Mouse (Mus musculus) liver, embryonic 12.5 days (tissue): ENCODE data around the gene Fbln1. TPM values are rescaled to one million over a fixed set of nuclear protein-coding genes. Genes with fewer than 3 reads are reported as not detected.
A peak's percentile ranks its signal among the peaks of the same experiment; 100 is the strongest.

Experiments
- ATAC-seq: fragments of 200-750 bp; cut with Nextera tagmentation; 2 replicates; pipeline ENCODE4 v1.8.0; 2017; ENCODE audit warnings: moderate number of reproducible peaks, mild to moderate bottlenecking, moderate library complexity
- H3K27ac ChIP-seq: fragments of 300-500 bp; sonication (generic); 2 replicates; pipeline ENCODE4 v1.5.1; 2016; ENCODE audit warnings: mild to moderate bottlenecking
- H3K27me3 ChIP-seq: fragments of 300-500 bp; sonication (generic); replicated peaks from 2 replicates; pipeline ENCODE4 v1.6.1; 2016; ENCODE audit warnings: mild to moderate bottlenecking, moderate library complexity
- H3K36me3 ChIP-seq: fragments of 300-500 bp; sonication (generic); 2 replicates; pipeline ENCODE4 v1.6.1; 2016; ENCODE audit warnings: mild to moderate bottlenecking, moderate library complexity
- H3K4me1 ChIP-seq: fragments of 300-500 bp; sonication (generic); 2 replicates; pipeline ENCODE4 v1.6.1; 2016
- H3K4me2 ChIP-seq: fragments of 300-500 bp; sonication (generic); 2 replicates; pipeline ENCODE4 v1.6.1; 2016; ENCODE audit warnings: mild to moderate bottlenecking, moderate library complexity
- H3K4me3 ChIP-seq: fragments of 300-500 bp; sonication (generic); 2 replicates; pipeline ENCODE4 v1.5.1; 2016; ENCODE audit warnings: mild to moderate bottlenecking, moderate library complexity
- H3K9ac ChIP-seq: fragments of 300-500 bp; sonication (generic); 2 replicates; pipeline ENCODE4 v1.6.1; 2016; ENCODE audit warnings: mild to moderate bottlenecking, moderate library complexity
- H3K9me3 ChIP-seq: fragments of 300-500 bp; sonication (generic); replicated peaks from 2 replicates; pipeline ENCODE4 v1.6.1; 2016; ENCODE audit warnings: mild to moderate bottlenecking, moderate library complexity
- WGBS: fragments of 180-500 bp; shearing (Covaris S2); methylation state at CpG from one replicate; pipeline ENCODE4 v1.1.7; 2016; ENCODE audit not compliant: insufficient replicate concordance; 5-methylcytosine and 5-hydroxymethylcytosine counted together
- polyA plus RNA-seq: library from polyadenylated mRNA; unstranded; fragments of >200 nt; fragmentation: Nextera tagmentation; extraction: Ambion mirVana; gene quantifications from 2 replicates; pipeline ENCODE4 v1.2.1, GENCODE M21; 2016

Gene Fbln1
- 18.1 and 19.5 TPM in 2 replicates for polyA plus RNA-seq

- H3K4me1 ChIP-seq: peaks cover 24% of the 10 kb centered on the region
- H3K36me3 ChIP-seq: peaks cover 5% of the 10 kb centered on the region; the same call in 1 of the 2 replicates
- H3K4me2 ChIP-seq: peak within 1 kb of the TSS; percentile 72
- peak within 1 kb of the TSS; percentile 54 for H3K4me3 ChIP-seq
- peak; percentile 64 for ATAC-seq
- peak within 1 kb of the TSS; percentile 30; the same call in 1 of the 2 replicates for H3K27ac ChIP-seq
- peak within 1 kb of the TSS; percentile 55 for H3K9ac ChIP-seq
- WGBS: 3% methylated on average over 62 of the region's 64 CpGs
- H3K9me3 ChIP-seq: no peaks in the 10 kb centered on the region
- H3K27me3 ChIP-seq: peaks cover 52% of the 10 kb centered on the region
Measured at GRCm38 (mm10) chr15:85205792-85206702, at the start of gene Fbln1. TSS of gene Fbln1 (plus strand) at chr15:85205949.

- H3K27ac ChIP-seq: no peak overlapping the region
- no peaks in the 10 kb centered on the region for H3K4me1 ChIP-seq
- no peak for ATAC-seq
- H3K4me2 ChIP-seq: no peak overlapping the region
- H3K9me3 ChIP-seq: no peaks in the 10 kb centered on the region
- H3K4me3 ChIP-seq: no peak overlapping the region
- 49% methylated on average over 4 of the region's 4 CpGs for WGBS
- H3K27me3 ChIP-seq: 0 out of 2 replicates have a peak, but pooled peaks cover 4% of the 10 kb centered on the region
- no peaks in the 10 kb centered on the region for H3K36me3 ChIP-seq
- H3K9ac ChIP-seq: no peak overlapping the region
Measured at GRCm38 (mm10) chr15:85156198-85156597, 49.6 kb upstream of the Fbln1 start.

GRCm38 (mm10) chr15:85161416-85161815, 44.3 kb upstream of the Fbln1 start:
- no peaks in the 10 kb centered on the region for H3K36me3 ChIP-seq
- no peak for ATAC-seq

GRCm38 (mm10) chr15:85162693-85163663, 42.8 kb upstream of the Fbln1 start:
- no peak overlapping the region for H3K27ac ChIP-seq
- H3K36me3 ChIP-seq: no peaks in the 10 kb centered on the region
- H3K9ac ChIP-seq: no peak overlapping the region
- ATAC-seq: no peak
- no peaks in the 10 kb centered on the region for H3K27me3 ChIP-seq
- 36% methylated on average over 21 of the region's 21 CpGs for WGBS
- no peak overlapping the region for H3K4me3 ChIP-seq
- no peaks in the 10 kb centered on the region for H3K9me3 ChIP-seq
- H3K4me1 ChIP-seq: no peaks in the 10 kb centered on the region
- no peak overlapping the region for H3K4me2 ChIP-seq

More at GRCm38 (mm10) chr15:85161416-85161815, 44.3 kb upstream of the Fbln1 start:
- Histone ChIP-seq H3K27me3 (no peaks in the 10 kb centered on the region), H3K9me3 (no peaks in the 10 kb centered on the region), H3K27ac (no peak overlapping the region), H3K4me1 (no peaks in the 10 kb centered on the region), H3K9ac (no peak overlapping the region), H3K4me3 (no peak overlapping the region), H3K4me2 (no peak overlapping the region)

GRCm38 (mm10) chr15:85166433-85166933, 39.3 kb upstream of the Fbln1 start:
- H3K36me3 ChIP-seq: no peaks in the 10 kb centered on the region
- no peaks in the 10 kb centered on the region for H3K4me1 ChIP-seq
- H3K27ac ChIP-seq: no peak overlapping the region
- H3K9ac ChIP-seq: no peak overlapping the region
- H3K4me3 ChIP-seq: no peak overlapping the region
- no peaks in the 10 kb centered on the region for H3K27me3 ChIP-seq
- no peak overlapping the region for H3K4me2 ChIP-seq
- no peaks in the 10 kb centered on the region for H3K9me3 ChIP-seq
- 41% methylated on average over 11 of the region's 11 CpGs for WGBS
- ATAC-seq: no peak

GRCm38 (mm10) chr15:85167086-85167679, 38.6 kb upstream of the Fbln1 start:
- no peak overlapping the region for H3K27ac ChIP-seq
- no peak overlapping the region for H3K9ac ChIP-seq
- H3K27me3 ChIP-seq: no peaks in the 10 kb centered on the region
- no peak overlapping the region for H3K4me2 ChIP-seq
- WGBS: 63% methylated on average over 12 of the region's 12 CpGs
- H3K4me3 ChIP-seq: no peak overlapping the region
- H3K36me3 ChIP-seq: no peaks in the 10 kb centered on the region
- ATAC-seq: no peak
- no peaks in the 10 kb centered on the region for H3K9me3 ChIP-seq
- H3K4me1 ChIP-seq: no peaks in the 10 kb centered on the region

- no peak overlapping the region for H3K4me3 ChIP-seq
- H3K27me3 ChIP-seq: no peaks in the 10 kb centered on the region
- no peaks in the 10 kb centered on the region for H3K36me3 ChIP-seq
- H3K4me1 ChIP-seq: no peaks in the 10 kb centered on the region
- ATAC-seq: no peak
- no peak overlapping the region for H3K4me2 ChIP-seq
- no peaks in the 10 kb centered on the region for H3K9me3 ChIP-seq
- WGBS: 54% methylated on average over 2 of the region's 2 CpGs
- no peak overlapping the region for H3K9ac ChIP-seq
- no peak overlapping the region for H3K27ac ChIP-seq
Measured at GRCm38 (mm10) chr15:85172054-85172453, 33.7 kb upstream of the Fbln1 start.

GRCm38 (mm10) chr15:85173425-85173824, 32.3 kb upstream of the Fbln1 start:
- Histone ChIP-seq H3K36me3 (no peaks in the 10 kb centered on the region), H3K27ac (no peak overlapping the region), H3K4me2 (no peak overlapping the region), H3K9ac (no peak overlapping the region), H3K4me3 (no peak overlapping the region), H3K27me3 (no peaks in the 10 kb centered on the region), H3K4me1 (no peaks in the 10 kb centered on the region), H3K9me3 (no peaks in the 10 kb centered on the region)
- ATAC-seq: no peak
- 65% methylated on average over 8 of the region's 8 CpGs for WGBS

- WGBS: 63% methylated on average over 10 of the region's 10 CpGs
- no peaks in the 10 kb centered on the region for H3K4me1 ChIP-seq
- H3K36me3 ChIP-seq: no peaks in the 10 kb centered on the region
- no peak overlapping the region for H3K27ac ChIP-seq
- no peaks in the 10 kb centered on the region for H3K27me3 ChIP-seq
- H3K9ac ChIP-seq: no peak overlapping the region
- no peak for ATAC-seq
- H3K4me2 ChIP-seq: no peak overlapping the region
- H3K9me3 ChIP-seq: no peaks in the 10 kb centered on the region
- H3K4me3 ChIP-seq: no peak overlapping the region
Measured at GRCm38 (mm10) chr15:85174060-85174459, 31.7 kb upstream of the Fbln1 start.

GRCm38 (mm10) chr15:85177576-85177975, 28.2 kb upstream of the Fbln1 start:
- no peak overlapping the region for H3K9ac ChIP-seq
- ATAC-seq: no peak
- no peak overlapping the region for H3K27ac ChIP-seq
- H3K4me2 ChIP-seq: no peak overlapping the region
- H3K27me3 ChIP-seq: no peaks in the 10 kb centered on the region
- no peaks in the 10 kb centered on the region for H3K9me3 ChIP-seq
- H3K4me3 ChIP-seq: no peak overlapping the region
- 60% methylated on average over 8 of the region's 8 CpGs for WGBS
- H3K4me1 ChIP-seq: no peaks in the 10 kb centered on the region
- H3K36me3 ChIP-seq: no peaks in the 10 kb centered on the region

- no peak overlapping the region for H3K27ac ChIP-seq
- no peaks in the 10 kb centered on the region for H3K27me3 ChIP-seq
- no peaks in the 10 kb centered on the region for H3K4me1 ChIP-seq
- H3K9ac ChIP-seq: no peak overlapping the region
- no peak overlapping the region for H3K4me3 ChIP-seq
- ATAC-seq: no peak
- H3K9me3 ChIP-seq: no peaks in the 10 kb centered on the region
- no peak overlapping the region for H3K4me2 ChIP-seq
- WGBS: 29% methylated on average over 6 of the region's 6 CpGs
- H3K36me3 ChIP-seq: no peaks in the 10 kb centered on the region
Measured at GRCm38 (mm10) chr15:85178172-85178571, 27.6 kb upstream of the Fbln1 start.
